Mouse (Mus musculus) embryonic facial prominence, embryonic 13.5 days (tissue): ENCODE data around the gene Edn1. TPM values are rescaled to one million over a fixed set of nuclear protein-coding genes. Genes with fewer than 3 reads are reported as not detected.

ENCODE experiments used
- ATAC-seq: fragments of 200-750 bp; cut with Nextera tagmentation; 2 replicates; pipeline ENCODE4 v1.8.0; 2017; ENCODE audit warnings: low read depth; ENCODE audit not compliant: insufficient number of reproducible peaks, insufficient read depth, low FRiP score, low TSS enrichment
- H3K27ac ChIP-seq: fragments of 300-500 bp; sonication (generic); 2 replicates; pipeline ENCODE4 v1.5.1; 2015; ENCODE audit warnings: moderate library complexity, mild to moderate bottlenecking, inconsistent platforms
- H3K27me3 ChIP-seq: fragments of 300-500 bp; sonication (generic); 2 replicates; pipeline ENCODE4 v1.6.1; 2015; ENCODE audit warnings: mild to moderate bottlenecking, inconsistent platforms
- H3K36me3 ChIP-seq: fragments of 300-500 bp; sonication (generic); 2 replicates; pipeline ENCODE4 v1.6.1; 2015; ENCODE audit warnings: mild to moderate bottlenecking, inconsistent platforms
- H3K4me1 ChIP-seq: fragments of 300-500 bp; sonication (generic); 2 replicates; pipeline ENCODE4 v1.6.1; 2015; ENCODE audit warnings: inconsistent platforms
- H3K4me2 ChIP-seq: fragments of 300-500 bp; sonication (generic); 2 replicates; pipeline ENCODE4 v1.6.1; 2015; ENCODE audit warnings: moderate library complexity, mild to moderate bottlenecking, inconsistent platforms
- H3K4me3 ChIP-seq: fragments of 300-500 bp; sonication (generic); 2 replicates; pipeline ENCODE4 v1.5.1; 2015; ENCODE audit warnings: mild to moderate bottlenecking, inconsistent platforms
- H3K9ac ChIP-seq: fragments of 300-500 bp; sonication (generic); 2 replicates; pipeline ENCODE4 v1.6.1; 2015; ENCODE audit warnings: mild to moderate bottlenecking, inconsistent platforms
- H3K9me3 ChIP-seq: fragments of 300-500 bp; sonication (generic); 2 replicates; pipeline ENCODE4 v1.6.1; 2016; ENCODE audit warnings: inconsistent platforms
- WGBS: fragments of 180-500 bp; shearing (Covaris S2); methylation state at CpG from one replicate; pipeline ENCODE4 v1.1.7; 2015; ENCODE audit warnings: mixed read lengths; 5-methylcytosine and 5-hydroxymethylcytosine counted together
- polyA plus RNA-seq: library from polyadenylated mRNA; unstranded; fragments of >200 nt; fragmentation: Nextera tagmentation; extraction: Ambion mirVana; gene quantifications from 2 replicates; pipeline ENCODE4 v1.2.1, GENCODE M21; 2015

The Edn1 gene
- 3.6 TPM in 2 replicates for polyA plus RNA-seq

- ATAC-seq: no peak
- Histone ChIP-seq H3K9ac (peak within 1 kb of the TSS; percentile 61), H3K4me1 (peaks cover 39% of the 10 kb centered on the region), H3K36me3 (no peaks in the 10 kb centered on the region), H3K27me3 (peaks cover 57% of the 10 kb centered on the region), H3K27ac (no peak within 1 kb of the TSS), H3K4me2 (peak within 1 kb of the TSS; percentile 82), H3K9me3 (no peaks in the 10 kb centered on the region), H3K4me3 (peak within 1 kb of the TSS; percentile 48)
- under 1% methylated on average over 26 of the region's 26 CpGs for WGBS
Measured at GRCm38 (mm10) chr13:42301161-42301721, at the start of gene Edn1. Gene Edn1, plus strand, starts transcription at chr13:42301476.

DNA sequence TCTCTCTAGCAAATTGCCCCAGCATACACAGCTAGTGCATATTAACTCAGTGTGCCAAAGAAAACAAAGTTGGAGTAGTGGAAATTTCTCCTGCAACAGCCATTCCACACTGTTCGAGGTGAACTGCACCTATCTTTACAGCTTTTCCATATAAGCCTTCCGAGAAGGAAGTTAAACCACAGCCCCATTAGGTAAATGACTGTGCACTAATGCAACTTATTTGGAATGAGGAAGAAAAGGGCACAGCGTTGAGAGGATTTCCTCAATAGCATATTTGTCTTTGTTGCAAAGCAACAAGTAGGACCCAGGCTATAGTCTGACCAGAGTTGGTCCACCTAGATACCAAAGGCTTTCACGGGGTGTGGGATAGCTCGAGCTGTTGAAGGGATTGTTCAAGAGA lies 47.5 kb upstream of the Edn1 start:
- Histone ChIP-seq H3K9ac (no peak overlapping the region), H3K4me2 (no peak overlapping the region), H3K27me3 (no peaks in the 10 kb centered on the region), H3K27ac (no peak overlapping the region), H3K36me3 (no peaks in the 10 kb centered on the region), H3K9me3 (no peaks in the 10 kb centered on the region), H3K4me1 (no peaks in the 10 kb centered on the region), H3K4me3 (no peak overlapping the region)
- ATAC-seq: no peak
- WGBS: 83% methylated on average over 5 of the region's 5 CpGs

DNA sequence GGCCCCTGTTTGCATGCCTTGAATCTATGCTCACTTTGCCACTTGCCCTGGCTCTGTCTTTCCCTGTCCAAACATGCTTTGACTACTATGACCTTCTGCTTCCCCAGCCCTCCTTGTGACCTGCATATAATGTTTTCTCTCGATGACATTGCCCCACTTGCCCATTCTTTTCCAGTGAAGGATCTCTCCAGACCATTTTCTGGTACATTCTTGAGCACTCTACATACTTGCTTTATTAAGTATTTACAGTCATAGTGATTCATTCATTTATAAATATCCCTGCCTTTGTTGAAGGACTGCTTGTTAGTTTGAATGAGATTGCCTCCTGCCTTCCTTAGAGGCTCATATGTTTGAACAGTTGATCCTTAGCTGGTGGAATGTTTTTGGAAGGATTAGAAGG lies 46.2 kb upstream of the Edn1 start:
- Histone ChIP-seq H3K4me3 (no peak overlapping the region), H3K27ac (no peak overlapping the region), H3K4me2 (no peak overlapping the region), H3K4me1 (no peaks in the 10 kb centered on the region), H3K36me3 (no peaks in the 10 kb centered on the region), H3K9me3 (no peaks in the 10 kb centered on the region), H3K9ac (no peak overlapping the region), H3K27me3 (no peaks in the 10 kb centered on the region)
- 73% methylated on average over 1 of the region's 1 CpGs for WGBS
- no peak for ATAC-seq

GRCm38 (mm10) chr13:42258422-42258821 lies 42.9 kb upstream of the Edn1 start:
- Histone ChIP-seq H3K4me3 (no peak overlapping the region), H3K9me3 (no peaks in the 10 kb centered on the region), H3K4me1 (no peaks in the 10 kb centered on the region), H3K4me2 (no peak overlapping the region), H3K27ac (no peak overlapping the region), H3K9ac (no peak overlapping the region), H3K27me3 (no peaks in the 10 kb centered on the region), H3K36me3 (no peaks in the 10 kb centered on the region)
- no peak for ATAC-seq
- 88% methylated on average over 5 of the region's 5 CpGs for WGBS

DNA sequence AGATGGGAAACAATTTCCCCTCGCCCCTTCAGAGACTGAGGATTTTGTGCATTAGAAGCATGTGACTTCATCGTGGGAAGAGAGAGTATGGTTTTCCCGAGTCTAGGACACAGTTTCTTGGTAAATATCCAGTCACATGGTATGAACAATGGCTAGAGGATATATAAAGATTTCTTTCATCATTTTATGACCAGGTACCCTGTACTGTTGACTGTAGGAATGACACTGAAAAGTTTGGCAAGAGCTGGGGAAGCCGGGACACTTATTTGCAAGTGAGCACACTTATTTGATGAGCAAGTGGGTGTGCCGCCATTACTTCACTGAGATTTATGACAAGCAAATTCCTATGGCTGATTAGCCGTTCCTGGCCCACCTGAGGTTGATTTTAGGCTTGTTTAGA lies 40.6 kb upstream of the Edn1 start:
- Histone ChIP-seq H3K36me3 (no peaks in the 10 kb centered on the region), H3K4me2 (no peak overlapping the region), H3K27ac (no peak overlapping the region), H3K4me3 (no peak overlapping the region), H3K9ac (no peak overlapping the region), H3K27me3 (no peaks in the 10 kb centered on the region), H3K4me1 (no peaks in the 10 kb centered on the region), H3K9me3 (no peaks in the 10 kb centered on the region)
- no peak for ATAC-seq
- 85% methylated on average over 6 of the region's 6 CpGs for WGBS

DNA sequence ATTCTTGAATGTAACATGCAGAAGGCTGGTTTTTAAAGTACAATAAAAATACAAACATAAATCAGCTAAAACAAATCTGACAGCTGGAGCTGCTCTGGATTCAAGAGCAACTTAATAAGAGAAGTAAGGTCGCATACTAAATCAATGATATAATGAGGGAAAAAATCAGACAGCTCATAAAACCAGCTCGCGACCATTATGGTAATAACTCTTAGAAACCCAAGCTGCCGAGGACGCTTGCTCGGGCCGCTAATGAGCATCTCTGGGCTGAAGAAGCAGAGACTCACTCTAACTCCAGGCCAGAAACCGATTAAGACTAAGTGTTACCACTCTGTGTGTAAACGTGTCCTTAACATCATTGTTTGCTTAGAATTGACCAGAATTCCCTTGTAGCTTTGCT lies 31.2 kb upstream of the Edn1 start:
- Histone ChIP-seq H3K4me2 (no peak overlapping the region), H3K4me3 (no peak overlapping the region), H3K27ac (no peak overlapping the region), H3K9me3 (no peaks in the 10 kb centered on the region), H3K9ac (no peak overlapping the region), H3K27me3 (no peaks in the 10 kb centered on the region), H3K36me3 (no peaks in the 10 kb centered on the region), H3K4me1 (no peaks in the 10 kb centered on the region)
- 81% methylated on average over 9 of the region's 9 CpGs for WGBS
- ATAC-seq: no peak

DNA sequence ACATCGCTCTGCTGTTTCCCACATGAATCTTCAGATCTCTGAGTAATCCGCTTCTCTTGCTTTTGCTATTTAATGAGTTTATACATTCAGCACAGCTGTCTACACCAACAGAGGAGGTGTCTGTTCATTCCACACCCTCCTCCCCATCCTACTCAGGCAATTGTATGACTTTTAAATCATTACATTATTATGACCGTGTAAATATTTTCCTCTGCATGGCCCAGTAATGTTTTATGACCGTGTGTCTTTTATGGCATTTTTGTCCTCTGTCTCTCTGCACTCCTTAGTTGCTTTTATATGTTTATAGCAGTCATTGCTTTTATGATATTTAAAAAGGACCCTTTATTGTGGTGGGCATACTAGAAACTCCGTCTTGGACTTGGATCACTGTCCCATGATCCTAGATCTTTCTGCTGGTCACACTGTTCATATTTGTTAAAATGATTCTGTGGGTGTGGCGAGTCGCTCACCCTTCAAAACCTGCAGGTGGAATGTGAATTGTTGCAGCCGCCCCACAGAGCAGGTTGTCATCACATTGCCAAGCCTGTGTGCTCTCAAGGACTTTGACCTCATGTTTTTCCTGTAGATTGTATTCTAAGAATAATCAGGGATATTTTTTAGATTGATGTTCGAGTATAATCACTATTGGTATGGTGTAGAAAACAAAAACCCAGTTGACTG lies 24.4 kb upstream of the Edn1 start:
- Histone ChIP-seq H3K9ac (no peak overlapping the region), H3K4me3 (no peak overlapping the region), H3K4me1 (no peaks in the 10 kb centered on the region), H3K4me2 (no peak overlapping the region), H3K9me3 (no peaks in the 10 kb centered on the region), H3K27ac (no peak overlapping the region), H3K36me3 (no peaks in the 10 kb centered on the region), H3K27me3 (no peaks in the 10 kb centered on the region)
- no peak for ATAC-seq
- WGBS: 84% methylated on average over 9 of the region's 9 CpGs

DNA sequence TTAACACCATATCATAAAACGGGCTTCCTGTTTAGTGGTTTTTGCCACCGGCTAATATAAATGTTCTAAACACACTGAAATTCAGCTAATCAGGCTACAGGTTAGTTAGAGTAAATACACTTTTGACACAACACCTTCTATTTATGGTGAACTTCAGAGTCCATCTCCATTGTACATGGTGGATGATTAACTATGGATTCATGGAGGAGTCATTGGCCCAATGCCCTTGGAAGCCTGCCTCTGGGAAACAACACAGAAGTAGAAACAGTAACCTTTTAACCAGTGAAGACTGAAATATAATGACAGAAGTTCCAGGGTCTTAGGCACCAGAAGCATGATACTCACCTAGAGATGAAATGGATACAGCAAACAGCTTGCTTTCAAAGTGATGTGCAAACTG lies 23.5 kb upstream of the Edn1 start:
- ATAC-seq: no peak
- Histone ChIP-seq H3K27me3 (no peaks in the 10 kb centered on the region), H3K4me1 (no peaks in the 10 kb centered on the region), H3K27ac (no peak overlapping the region), H3K9me3 (no peaks in the 10 kb centered on the region), H3K4me3 (no peak overlapping the region), H3K9ac (no peak overlapping the region), H3K4me2 (no peak overlapping the region), H3K36me3 (no peaks in the 10 kb centered on the region)
- WGBS: 89% methylated on average over 2 of the region's 2 CpGs

GRCm38 (mm10) chr13:42285896-42286295 lies 15.4 kb upstream of the Edn1 start:
- no peak overlapping the region for H3K9ac ChIP-seq
- no peak overlapping the region for H3K27ac ChIP-seq
- H3K4me3 ChIP-seq: no peak overlapping the region
- H3K4me1 ChIP-seq: peaks cover 15% of the 10 kb centered on the region
- no peaks in the 10 kb centered on the region for H3K9me3 ChIP-seq
- H3K4me2 ChIP-seq: no peak overlapping the region
- ATAC-seq: no peak
- no peaks in the 10 kb centered on the region for H3K27me3 ChIP-seq
- 84% methylated on average over 3 of the region's 3 CpGs for WGBS
- H3K36me3 ChIP-seq: no peaks in the 10 kb centered on the region

DNA sequence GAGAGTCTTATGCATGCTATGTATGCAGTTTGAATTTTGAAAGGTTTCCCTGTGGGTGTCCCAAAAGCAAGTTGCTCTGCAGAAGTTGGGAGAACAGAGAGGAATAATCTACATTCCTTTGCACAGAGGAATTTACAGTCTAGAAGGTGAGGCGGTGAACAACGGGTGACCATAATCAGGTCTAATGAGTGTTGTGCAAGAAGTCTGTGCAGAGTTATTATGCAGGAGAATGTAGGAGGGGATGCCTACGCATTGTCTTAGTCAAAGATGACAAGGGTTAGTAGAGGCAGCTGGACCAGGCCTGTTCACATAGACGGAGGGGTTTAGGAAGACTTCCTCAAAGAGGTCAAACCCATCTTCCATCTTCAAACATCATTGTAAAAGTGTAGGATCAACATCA lies 14.5 kb upstream of the Edn1 start:
- no peak overlapping the region for H3K9ac ChIP-seq
- H3K4me1 ChIP-seq: peaks cover 15% of the 10 kb centered on the region
- H3K27ac ChIP-seq: no peak overlapping the region
- no peak for ATAC-seq
- H3K4me3 ChIP-seq: no peak overlapping the region
- H3K4me2 ChIP-seq: no peak overlapping the region
- H3K36me3 ChIP-seq: no peaks in the 10 kb centered on the region
- H3K9me3 ChIP-seq: no peaks in the 10 kb centered on the region
- H3K27me3 ChIP-seq: no peaks in the 10 kb centered on the region
- WGBS: 89% methylated on average over 4 of the region's 4 CpGs

DNA sequence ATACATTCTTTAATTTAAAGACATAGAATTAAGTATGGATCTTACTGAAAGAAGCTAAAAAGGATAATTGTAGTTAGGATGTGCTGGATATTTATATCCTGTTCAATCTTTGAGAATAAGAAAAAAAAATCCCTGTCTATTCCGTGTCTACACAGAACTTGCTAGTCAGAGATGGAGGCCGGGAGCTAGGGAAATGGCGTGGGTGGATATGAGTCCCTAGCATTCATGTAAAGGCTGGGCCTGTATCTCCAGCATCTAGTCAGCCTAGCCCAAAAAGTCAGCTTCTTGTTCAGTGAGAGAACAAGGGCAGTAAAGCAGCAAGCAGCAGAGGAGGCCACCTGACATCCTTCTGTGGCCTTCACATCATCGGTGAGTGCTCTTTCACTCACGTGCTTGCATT lies 8.7 kb upstream of the Edn1 start:
- H3K9me3 ChIP-seq: no peaks in the 10 kb centered on the region
- peaks cover 15% of the 10 kb centered on the region for H3K4me1 ChIP-seq
- no peak overlapping the region for H3K4me2 ChIP-seq
- WGBS: 79% methylated on average over 5 of the region's 5 CpGs
- H3K27ac ChIP-seq: no peak overlapping the region
- H3K27me3 ChIP-seq: no peaks in the 10 kb centered on the region
- no peak overlapping the region for H3K4me3 ChIP-seq
- ATAC-seq: no peak
- H3K36me3 ChIP-seq: no peaks in the 10 kb centered on the region
- H3K9ac ChIP-seq: no peak overlapping the region

- Histone ChIP-seq H3K4me3 (no peak overlapping the region), H3K27ac (no peak overlapping the region), H3K4me1 (peaks cover 36% of the 10 kb centered on the region), H3K9me3 (no peaks in the 10 kb centered on the region), H3K27me3 (peaks cover 36% of the 10 kb centered on the region), H3K36me3 (no peaks in the 10 kb centered on the region), H3K4me2 (no peak overlapping the region), H3K9ac (no peak overlapping the region)
- ATAC-seq: no peak
- 73% methylated on average over 8 of the region's 8 CpGs for WGBS
Measured at GRCm38 (mm10) chr13:42298302-42298701, 3.0 kb upstream of the Edn1 start.
